Mouse (Mus musculus): ENCODE data around the gene Ubb.

DNA sequence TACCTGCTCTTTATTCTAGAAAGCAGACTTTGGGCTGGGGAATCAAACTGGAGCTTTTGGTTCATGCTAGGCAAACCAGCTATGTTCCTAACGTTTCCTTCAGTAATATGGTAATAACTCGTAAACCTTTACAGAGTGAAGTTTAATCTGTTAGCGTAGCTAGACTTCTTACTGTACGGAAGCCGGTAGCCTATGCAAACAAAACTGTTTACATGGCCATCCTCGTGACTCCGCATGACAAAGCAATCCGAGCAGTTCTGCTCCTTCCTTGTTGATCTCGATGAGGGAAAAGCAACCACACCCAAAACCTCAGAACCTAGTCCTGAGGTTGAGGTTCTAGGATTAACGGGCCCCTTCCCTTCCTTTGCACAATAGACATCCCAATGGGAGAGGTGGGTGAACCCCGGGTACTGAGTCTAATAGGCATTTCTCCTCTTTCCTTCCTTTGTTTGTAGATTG is 715 bp upstream of the Ubb start:
- no peak for TF ChIP-seq CTCF (IDR thresholded peaks at IDR 0.05; ENCODE audit: borderline replicate concordance, insufficient read depth, low read length)
- peak; percentile 49; the same call in 1 of the 2 replicates for TF ChIP-seq POLR2A (IDR thresholded peaks at IDR 0.05; ENCODE audit: low read depth, low read length)
